Mouse (Mus musculus) MEL (cell line): ENCODE data around the gene Mfap2. TPM values are rescaled to one million over a fixed set of nuclear protein-coding genes. Genes with fewer than 3 reads are reported as not detected.

Experiments used
- DNase-seq: peaks from one replicate; pipeline ENCODE4 v3.0.0; 2011; ENCODE audit warnings: low read depth, low spot score
- H3K27ac ChIP-seq: 2 replicates; pipeline ENCODE4 v1.5.1; 2012; ENCODE audit warnings: low read depth, mild to moderate bottlenecking, control low read depth, low read length, moderate library complexity; ENCODE audit not compliant: control insufficient read depth
- H3K27me3 ChIP-seq, 2 experiments: fragments of 150-350 bp in 1 of 2; sonication (generic) in 1 of 2; 2 replicates each; pipeline ENCODE4 v1.6.1; 2012; ENCODE audit warnings: low read length in 2 of 2, mild to moderate bottlenecking in 2 of 2, improper control_type of control experiment in 1 of 2, moderate library complexity in 1 of 2; ENCODE audit not compliant: insufficient read depth in 2 of 2, control insufficient read depth in 1 of 2
- H3K36me3 ChIP-seq, 2 experiments: 2 replicates each; pipeline ENCODE4 v1.6.1; 2012 to 2014; ENCODE audit warnings: low read length in 2 of 2, improper control_type of control experiment in 1 of 2, inconsistent platforms in 1 of 2, mild to moderate bottlenecking in 1 of 2; ENCODE audit not compliant: insufficient read depth in 2 of 2, control insufficient read depth in 1 of 2
- H3K4me1 ChIP-seq, 2 experiments: fragments of 150-350 bp in 1 of 2; sonication (generic) in 1 of 2; 2 replicates each; pipeline ENCODE4 v1.6.1; 2012; ENCODE audit warnings: low read length in 2 of 2, improper control_type of control experiment in 1 of 2, mild to moderate bottlenecking in 1 of 2; ENCODE audit not compliant: insufficient read depth in 2 of 2, control insufficient read depth in 1 of 2
- H3K4me3 ChIP-seq, 2 experiments: fragments of 150-350 bp in 1 of 2; sonication (generic) in 1 of 2; 2 replicates each; pipeline ENCODE4 v1.5.1; 2012; ENCODE audit warnings: low read depth in 2 of 2, low read length in 2 of 2, mild to moderate bottlenecking in 2 of 2, moderate library complexity in 2 of 2, control low read depth in 1 of 2, improper control_type of control experiment in 1 of 2; ENCODE audit not compliant: control insufficient read depth in 1 of 2, insufficient read depth in 1 of 2
- H3K79me2 ChIP-seq: 2 replicates; pipeline ENCODE4 v1.6.1; 2012; ENCODE audit warnings: mild to moderate bottlenecking, low read length, moderate library complexity; ENCODE audit not compliant: control insufficient read depth, poor library complexity, insufficient read depth
- H3K9ac ChIP-seq: 2 replicates; pipeline ENCODE4 v1.6.1; 2012; ENCODE audit warnings: low read depth, mild to moderate bottlenecking, control low read depth, low read length, moderate library complexity; ENCODE audit not compliant: control insufficient read depth, poor library complexity, severe bottlenecking
- H3K9me3 ChIP-seq: fragments of 150-350 bp; sonication (generic); replicated peaks from 2 replicates; pipeline ENCODE4 v1.6.1; 2012; ENCODE audit warnings: mild to moderate bottlenecking, low read length, improper control_type of control experiment, moderate library complexity; ENCODE audit not compliant: insufficient read depth
- CHD2 ChIP-seq: IDR thresholded peaks from 2 replicates; pipeline ENCODE4 v1.6.1; 2011; ENCODE audit warnings: low read length, improper control_type of control experiment
- CTCF ChIP-seq, 3 experiments: IDR thresholded peaks in 2 of 3; conservative IDR thresholded peaks in 1 of 3; 2 replicates each; pipeline ENCODE4 v1.5.1; 2011 to 2012; ENCODE audit warnings: low read length in 3 of 3, low read depth in 2 of 3, mild to moderate bottlenecking in 2 of 3, improper control_type of control experiment in 1 of 3, inconsistent platforms in 1 of 3, mixed read lengths in 1 of 3, moderate library complexity in 1 of 3; ENCODE audit not compliant: control insufficient read depth in 1 of 3, insufficient read depth in 1 of 3, poor library complexity in 1 of 3, severe bottlenecking in 1 of 3
- EP300 ChIP-seq, 2 experiments: IDR thresholded peaks; 2 replicates each; pipeline ENCODE4 v1.6.1; 2011; ENCODE audit warnings: improper control_type of control experiment in 2 of 2, low read length in 2 of 2, low read depth in 1 of 2, mild to moderate bottlenecking in 1 of 2
- GATA1 ChIP-seq: IDR thresholded peaks from 2 replicates; pipeline ENCODE4 v1.6.1; 2011; ENCODE audit warnings: low read depth, low read length, improper control_type of control experiment
- KAT2A ChIP-seq: conservative IDR thresholded peaks from 2 replicates; pipeline ENCODE4 v1.6.1; 2012; ENCODE audit warnings: low read depth, low read length, improper control_type of control experiment, inconsistent platforms
- MAFK ChIP-seq: IDR thresholded peaks from 2 replicates; pipeline ENCODE4 v1.6.1; 2011; ENCODE audit warnings: low read depth, mild to moderate bottlenecking, low read length, improper control_type of control experiment, borderline replicate concordance
- MAZ ChIP-seq: IDR thresholded peaks from 2 replicates; pipeline ENCODE4 v1.6.1; 2012; ENCODE audit warnings: low read depth, mild to moderate bottlenecking, inconsistent platforms, low read length, improper control_type of control experiment
- POLR2A ChIP-seq, 2 experiments: IDR thresholded peaks; 2 replicates each; pipeline ENCODE4 v1.6.1; 2011 to 2012; ENCODE audit warnings: low read length in 2 of 2, mild to moderate bottlenecking in 2 of 2, control low read depth in 1 of 2, improper control_type of control experiment in 1 of 2, low read depth in 1 of 2, moderate library complexity in 1 of 2; ENCODE audit not compliant: control insufficient read depth in 1 of 2, insufficient read depth in 1 of 2, poor library complexity in 1 of 2
- RAD21 ChIP-seq: IDR thresholded peaks from 2 replicates; pipeline ENCODE4 v1.6.1; 2011; ENCODE audit warnings: mild to moderate bottlenecking, low read depth, low read length, improper control_type of control experiment
- SMC3 ChIP-seq: IDR thresholded peaks from 2 replicates; pipeline ENCODE4 v1.6.1; 2011; ENCODE audit warnings: low read depth, low read length, improper control_type of control experiment
- TAL1 ChIP-seq: IDR thresholded peaks from 2 replicates; pipeline ENCODE4 v1.6.1; 2012; ENCODE audit warnings: mild to moderate bottlenecking, inconsistent platforms, low read length, moderate library complexity, mixed read lengths
- USF2 ChIP-seq, 2 experiments: IDR thresholded peaks; 2 replicates each; pipeline ENCODE4 v1.6.1; 2011 to 2012; ENCODE audit warnings: improper control_type of control experiment in 2 of 2, low read length in 2 of 2, borderline replicate concordance in 1 of 2, inconsistent platforms in 1 of 2, low read depth in 1 of 2, mild to moderate bottlenecking in 1 of 2; ENCODE audit not compliant: insufficient read depth in 1 of 2
- ZC3H11A ChIP-seq: IDR thresholded peaks from 2 replicates; pipeline ENCODE4 v1.6.1; 2012; ENCODE audit warnings: low read depth, mild to moderate bottlenecking, inconsistent platforms, low read length, improper control_type of control experiment
- polyA plus RNA-seq, 2 experiments: library from polyadenylated mRNA; stranded (reverse) in 1 of 2; unstranded in 1 of 2; fragments of >175 nt in 1 of 2; fragments of >200 nt in 1 of 2; gene quantifications; 2 replicates each; pipeline versions ENCODE4 v1.2.1 to v1.2.4; 2012; ENCODE audit warnings: low replicate concordance in 2 of 2, low read depth in 1 of 2; ENCODE audit not compliant: insufficient read length in 2 of 2, insufficient read depth in 1 of 2, missing spikeins in 1 of 2
- total RNA-seq: library from RNA; depleted of rRNA; stranded (reverse); fragments of 300-350 nt; gene quantifications from 2 replicates; pipeline ENCODE4 v1.2.3, GENCODE M21; 2012

The Mfap2 gene
- total and polyA plus RNA-seq, 3 experiments: not detected

- Histone ChIP-seq H3K27me3 (no peaks in the 10 kb centered on the region), H3K79me2 (no peaks in the 10 kb centered on the region), H3K9me3 (no peaks in the 10 kb centered on the region), H3K36me3 (no peaks in the 10 kb centered on the region), H3K9ac (no peak overlapping the region), H3K4me3 (no peak overlapping the region)
- DNase-seq: no peak
- TF ChIP-seq TAL1 (no peak), MAFK (no peak)
- TF ChIP-seq, all 39 proteins: peak for 0
- H3K27ac ChIP-seq: no peak overlapping the region
- no peaks in the 10 kb centered on the region for H3K4me1 ChIP-seq
Observed at GRCm38 (mm10) chr4:141030541-141031206, 20.5 kb downstream of the Mfap2 start.

GRCm38 (mm10) chr4:141031733-141032132, 21.5 kb downstream of the Mfap2 start:
- Histone ChIP-seq H3K4me1 (no peaks in the 10 kb centered on the region), H3K9me3 (no peaks in the 10 kb centered on the region), H3K36me3 (no peaks in the 10 kb centered on the region), H3K4me3 (no peak overlapping the region), H3K27me3 (no peaks in the 10 kb centered on the region), H3K9ac (no peak overlapping the region), H3K27ac (no peak overlapping the region), H3K79me2 (no peaks in the 10 kb centered on the region)
- peak; percentile 85 for TF ChIP-seq SMC3
- TF ChIP-seq TAL1: no peak
- TF ChIP-seq RAD21: peak; percentile 85
- peak; percentile 66 for TF ChIP-seq ZC3H11A
- peak; percentile 86 to 95 (median 88) for TF ChIP-seq CTCF (IDR thresholded peaks at IDR 0.05 in 2 of 3, conservative IDR thresholded peaks at IDR 0.05 in 1 of 3; ENCODE audit: control insufficient read depth in 1 of 3, insufficient read depth in 1 of 3, low read depth in 2 of 3, low read length in 3 of 3, poor library complexity in 1 of 3, severe bottlenecking in 1 of 3)
- no peak for TF ChIP-seq USF2 (IDR thresholded peaks at IDR 0.05; ENCODE audit: borderline replicate concordance in 1 of 2, insufficient read depth in 1 of 2, low read depth in 1 of 2, low read length in 2 of 2)
- TF ChIP-seq GATA1: no peak
- 0 out of 2 replicates have a peak, but pooled peaks have one; percentile 49 for TF ChIP-seq MAZ
- peak; percentile 75 for DNase-seq

- Histone ChIP-seq H3K36me3 (no peaks in the 10 kb centered on the region), H3K27me3 (no peaks in the 10 kb centered on the region), H3K4me3 (no peak overlapping the region), H3K4me1 (no peaks in the 10 kb centered on the region), H3K9me3 (no peaks in the 10 kb centered on the region), H3K79me2 (no peaks in the 10 kb centered on the region), H3K9ac (no peak overlapping the region), H3K27ac (no peak overlapping the region)
- DNase-seq: peak; percentile 39
- TF ChIP-seq KAT2A: no peak
- TF ChIP-seq POLR2A (IDR thresholded peaks at IDR 0.05; ENCODE audit: control insufficient read depth in 1 of 2, insufficient read depth in 1 of 2, low read depth in 1 of 2, low read length in 2 of 2, poor library complexity in 1 of 2): no peak
- no peak for TF ChIP-seq CHD2
- TF ChIP-seq EP300 (IDR thresholded peaks at IDR 0.05; ENCODE audit: low read depth in 1 of 2, low read length in 2 of 2): no peak
- TF ChIP-seq TAL1: no peak
Observed at GRCm38 (mm10) chr4:141033606-141034549, 23.7 kb downstream of the Mfap2 start.
